Mouse (Mus musculus): ENCODE measurements around the gene Gm20388.

The Gm20388 gene

GRCm38 (mm10) chr8:122194396-122194795 lies 2283.8 kb downstream of the Gm20388 start:
- DNase-seq (ENCODE audit: low spot score in 2 of 2) = peak; percentile 70 to 78

- no peak for DNase-seq (ENCODE audit: low spot score in 2 of 2)
Observed at GRCm38 (mm10) chr8:122197342-122197741, 2286.7 kb downstream of the Gm20388 start.

GRCm38 (mm10) chr8:122198378-122199025 lies 2287.9 kb downstream of the Gm20388 start:
- no peak for DNase-seq (ENCODE audit: low spot score in 2 of 2)

GRCm38 (mm10) chr8:122199191-122199590 lies 2288.6 kb downstream of the Gm20388 start:
- DNase-seq (ENCODE audit: low spot score in 2 of 2) = no peak

GRCm38 (mm10) chr8:122199841-122200240 lies 2289.2 kb downstream of the Gm20388 start:
- DNase-seq (ENCODE audit: low spot score in 2 of 2) = no peak

- DNase-seq (ENCODE audit: low spot score in 2 of 2) = no peak
Observed at GRCm38 (mm10) chr8:122211591-122211990, 2300.9 kb downstream of the Gm20388 start.

GRCm38 (mm10) chr8:122215630-122216029 lies 2305.0 kb downstream of the Gm20388 start:
- DNase-seq (ENCODE audit: low spot score in 2 of 2) = peak in 1 of 2 experiments; percentile 45

- no peak for DNase-seq (ENCODE audit: low spot score in 2 of 2)
Observed at GRCm38 (mm10) chr8:122216433-122216832, 2305.8 kb downstream of the Gm20388 start.

- no peak for DNase-seq (ENCODE audit: low spot score in 2 of 2)
Observed at GRCm38 (mm10) chr8:122217456-122218177, 2307.0 kb downstream of the Gm20388 start.

- DNase-seq (ENCODE audit: low spot score in 2 of 2) = no peak
Observed at GRCm38 (mm10) chr8:122223976-122224649, 2313.5 kb downstream of the Gm20388 start.

GRCm38 (mm10) chr8:122224650-122225022 lies 2314.0 kb downstream of the Gm20388 start:
- no peak for DNase-seq (ENCODE audit: low spot score in 2 of 2)

GRCm38 (mm10) chr8:122225446-122225845 lies 2314.8 kb downstream of the Gm20388 start:
- no peak for DNase-seq (ENCODE audit: low spot score in 2 of 2)

GRCm38 (mm10) chr8:122227345-122227744 lies 2316.7 kb downstream of the Gm20388 start:
- DNase-seq (ENCODE audit: low spot score in 2 of 2) = no peak

GRCm38 (mm10) chr8:122228792-122229575 lies 2318.3 kb downstream of the Gm20388 start:
- no peak for DNase-seq (ENCODE audit: low spot score in 2 of 2)

GRCm38 (mm10) chr8:122229819-122230711 lies 2319.4 kb downstream of the Gm20388 start:
- DNase-seq (ENCODE audit: low spot score in 2 of 2) = peak in 1 of 2 experiments; percentile 47

GRCm38 (mm10) chr8:122230712-122231337 lies 2320.2 kb downstream of the Gm20388 start:
- DNase-seq (ENCODE audit: low spot score in 2 of 2) = peak; percentile 60 to 64

- DNase-seq (ENCODE audit: low spot score in 2 of 2) = peak; percentile 72 to 77
Observed at GRCm38 (mm10) chr8:122234055-122234454, 2323.4 kb downstream of the Gm20388 start.

GRCm38 (mm10) chr8:122236521-122236920 lies 2325.9 kb downstream of the Gm20388 start:
- no peak for DNase-seq (ENCODE audit: low spot score in 2 of 2)

- DNase-seq (ENCODE audit: low spot score in 2 of 2) = peak; percentile 39 to 56
Observed at GRCm38 (mm10) chr8:122238225-122238624, 2327.6 kb downstream of the Gm20388 start.

- no peak for DNase-seq (ENCODE audit: low spot score in 2 of 2)
Observed at GRCm38 (mm10) chr8:122238731-122239130, 2328.1 kb downstream of the Gm20388 start.

Measured in heart, adult 9 months (tissue).